26 mouse cellular contexts compared by ENCODE assay signal in genomic region chr14:49283784-49284655, GRCm38 (mm10). TPM values are rescaled to one million over a fixed set of nuclear protein-coding genes. Genes with fewer than 3 reads are reported as not detected.
DNase-seq lines count a peak whose midpoint lies in the region; ATAC-seq lines count a peak whose summit lies in the region.
"Had no signal": no experiment of that assay in that cellular context is flagged by ENCODE, and none has a peak within 500 bp of the region (broad histone marks: within the 10 kb centered on the region; RNA-seq: fewer than 3 reads in every experiment).

No protein-coding gene starts in this region.

- H3K4me2 ChIP-seq in midbrain, embryonic 16.5 days (ENCODE audit: low read length), result no peak overlapping the region
- no peak overlapping the region for H3K4me2 ChIP-seq in forebrain, embryonic 13.5 days
- H3K4me2 ChIP-seq: hindbrain, embryonic 14.5 days; limb, embryonic 12.5 days; liver, embryonic 12.5 days; lung, embryonic 14.5 days; stomach, embryonic 15.5 days had no signal

- H3K9me3 ChIP-seq in midbrain, embryonic 16.5 days (replicated peaks; ENCODE audit: control insufficient read depth, low read length, poor library complexity, severe bottlenecking), result no peaks in the 10 kb centered on the region
- no peaks in the 10 kb centered on the region for H3K9me3 ChIP-seq in forebrain, embryonic 13.5 days (replicated peaks)
- H3K9me3 ChIP-seq: forebrain, embryonic 10.5 days; limb, embryonic 12.5 days; liver, embryonic 12.5 days; midbrain, embryonic 10.5 days; stomach, embryonic 15.5 days had no signal

- H3K36me3 ChIP-seq in midbrain, embryonic 16.5 days (ENCODE audit: control insufficient read depth, insufficient read depth, low read length), result no peaks in the 10 kb centered on the region
- H3K36me3 ChIP-seq in forebrain, embryonic 13.5 days (ENCODE audit: poor library complexity, severe bottlenecking), result no peaks in the 10 kb centered on the region
- H3K36me3 ChIP-seq: forebrain, embryonic 10.5 days; limb, embryonic 12.5 days; liver, embryonic 12.5 days; midbrain, embryonic 10.5 days; stomach, embryonic 15.5 days had no signal

- no peaks in the 10 kb centered on the region for H3K4me1 ChIP-seq in midbrain, embryonic 16.5 days (ENCODE audit: control insufficient read depth, insufficient read depth, low read length)
- no peaks in the 10 kb centered on the region for H3K4me1 ChIP-seq in forebrain, embryonic 13.5 days
- H3K4me1 ChIP-seq: forebrain, embryonic 10.5 days; limb, embryonic 12.5 days; liver, embryonic 12.5 days; midbrain, embryonic 10.5 days; stomach, embryonic 15.5 days had no signal

- H3K9ac ChIP-seq in midbrain, embryonic 16.5 days (ENCODE audit: low read depth, low read length), result no peak overlapping the region
- H3K9ac ChIP-seq in forebrain, embryonic 13.5 days, result no peak overlapping the region
- H3K9ac ChIP-seq: hindbrain, embryonic 14.5 days; limb, embryonic 12.5 days; liver, embryonic 12.5 days; lung, embryonic 14.5 days; stomach, embryonic 15.5 days had no signal

- H3K27ac ChIP-seq in midbrain, embryonic 16.5 days (ENCODE audit: low read length), result no peak overlapping the region
- H3K27ac ChIP-seq in forebrain, embryonic 13.5 days, result no peak overlapping the region
- H3K27ac ChIP-seq: forebrain, embryonic 10.5 days; heart, adult 2 months; hindbrain, embryonic 14.5 days; limb, embryonic 12.5 days; liver, embryonic 12.5 days; macrophage; midbrain, embryonic 10.5 days; stomach, embryonic 15.5 days had no signal

- DNase-seq in kidney, adult 11 months, result peak; percentile 11
- DNase-seq in kidney, adult 18-20 months, result no peak
- DNase-seq in left cerebral cortex, adult 18-20 months (ENCODE audit: low spot score in 2 of 2), result peak; percentile 21 to 42
- DNase-seq in left cerebral cortex, postnatal 4 days, result no peak
- DNase-seq in left cerebral cortex, postnatal 36 days (ENCODE audit: low spot score in 2 of 2), result peak; percentile 23 to 43
- no peak for DNase-seq in lung, postnatal 14 days
- DNase-seq: adrenal gland, postnatal 36 days; cerebellum, adult 18-20 months; gastrocnemius, postnatal 25 days; heart, adult 2 months; heart, postnatal 36 days; lung, embryonic 14.5 days; thymus, adult 2 months had no signal

- 75% methylated on average over 7 of the region's 7 CpGs for WGBS in midbrain, embryonic 16.5 days
- WGBS in forebrain, embryonic 13.5 days, result 86% methylated on average over 7 of the region's 7 CpGs

- intact Hi-C loops in left cerebral cortex, postnatal 4 days (cut with DNase I), result no loop called here
- intact Hi-C loops in left cerebral cortex, postnatal 36 days (cut with DNase I), result no loop called here

- ATAC-seq in midbrain, embryonic 16.5 days, result no peak
- ATAC-seq in forebrain, embryonic 13.5 days, result no peak
- ATAC-seq: liver, embryonic 12.5 days had no signal

- no peaks in the 10 kb centered on the region for H3K27me3 ChIP-seq in midbrain, embryonic 16.5 days (ENCODE audit: control insufficient read depth, insufficient read depth, low read depth, low read length)
- H3K27me3 ChIP-seq in forebrain, embryonic 13.5 days, result no peaks in the 10 kb centered on the region
- H3K27me3 ChIP-seq: CH12.LX; limb, embryonic 12.5 days; liver, embryonic 12.5 days; stomach, embryonic 15.5 days had no signal

- no peak overlapping the region for H3K4me3 ChIP-seq in midbrain, embryonic 16.5 days (ENCODE audit: low read depth, low read length)
- no peak overlapping the region for H3K4me3 ChIP-seq in forebrain, embryonic 13.5 days
- H3K4me3 ChIP-seq: forebrain, embryonic 10.5 days; heart, adult 2 months; limb, embryonic 12.5 days; liver, embryonic 12.5 days; midbrain, embryonic 10.5 days; stomach, embryonic 15.5 days had no signal

RNA-seq across cellular contexts. Expression of gene ccdc198, which starts 38.7 kb away (rescaled TPM):
- total RNA-seq in left cerebral cortex, adult 18-20 months (2021), result not detected
- not detected for total RNA-seq in left cerebral cortex, postnatal 4 days (2021)
- not detected for total RNA-seq in left cerebral cortex, postnatal 36 days (2021)
- 0.06 and 0.08 TPM in 2 replicates for polyA plus RNA-seq in midbrain, embryonic 16.5 days (2015; fragmentation: Nextera tagmentation; extraction: Ambion mirVana)
- polyA plus RNA-seq in forebrain, embryonic 13.5 days (2015; fragmentation: Nextera tagmentation; extraction: Ambion mirVana), result 0.09 and 0.10 TPM in 2 replicates
- total RNA-seq: adrenal gland, postnatal 36 days; CH12.LX; gastrocnemius, postnatal 25 days; heart, adult 2 months; heart, postnatal 36 days; layer of hippocampus, postnatal 14 days; MEL had no signal
- polyA plus RNA-seq: heart, adult 2 months; macrophage; spleen, adult 2 months; thymus, adult 2 months had no signal

Comparison
In these comparisons a context has a peak if more than half of its experiments do, and no peak if none do; other contexts are left out.
1. DNase-seq: peak in kidney, adult 11 months (single experiment), left cerebral cortex, adult 18-20 months (2 of 2) and left cerebral cortex, postnatal 36 days (2 of 2); none in kidney, adult 18-20 months (single experiment), left cerebral cortex, postnatal 4 days (single experiment) and lung, postnatal 14 days (single experiment).